Mouse (Mus musculus) midbrain, embryonic 11.5 days (tissue): ENCODE data around the gene Myl3. TPM values are rescaled to one million over a fixed set of nuclear protein-coding genes. Genes with fewer than 3 reads are reported as not detected.
A peak's percentile ranks its signal among the peaks of the same experiment; 100 is the strongest.

Source experiments
- ATAC-seq: fragments of 200-750 bp; cut with Nextera tagmentation; 2 replicates; pipeline ENCODE4 v1.8.0; 2017; ENCODE audit warnings: moderate TSS enrichment, moderate library complexity; ENCODE audit not compliant: low FRiP score
- DNase-seq: peaks from one replicate; pipeline ENCODE4 v3.0.0; 2015; ENCODE audit warnings: low spot score; ENCODE audit errors: missing footprints
- H3K27ac ChIP-seq: fragments of 300-500 bp; sonication (generic); 2 replicates; pipeline ENCODE4 v1.5.1; 2014; ENCODE audit warnings: low read depth, low read length
- H3K27me3 ChIP-seq: fragments of 300-500 bp; sonication (generic); 2 replicates; pipeline ENCODE4 v1.6.1; 2014; ENCODE audit warnings: mild to moderate bottlenecking, low read length, moderate library complexity, mixed read lengths; ENCODE audit not compliant: control insufficient read depth, insufficient read depth
- H3K36me3 ChIP-seq: fragments of 300-500 bp; sonication (generic); 2 replicates; pipeline ENCODE4 v1.6.1; 2014; ENCODE audit warnings: mild to moderate bottlenecking, low read length, moderate library complexity, mixed read lengths; ENCODE audit not compliant: control insufficient read depth, insufficient read depth
- H3K4me1 ChIP-seq: fragments of 300-500 bp; sonication (generic); 2 replicates; pipeline ENCODE4 v1.6.1; 2014; ENCODE audit warnings: low read length; ENCODE audit not compliant: control insufficient read depth, insufficient read depth
- H3K4me2 ChIP-seq: fragments of 300-500 bp; sonication (generic); 2 replicates; pipeline ENCODE4 v1.6.1; 2014; ENCODE audit warnings: mild to moderate bottlenecking, moderate library complexity
- H3K4me3 ChIP-seq: fragments of 300-500 bp; sonication (generic); 2 replicates; pipeline ENCODE4 v1.5.1; 2014; ENCODE audit warnings: low read depth, low read length
- H3K9ac ChIP-seq: fragments of 300-500 bp; sonication (generic); 2 replicates; pipeline ENCODE4 v1.6.1; 2014; ENCODE audit warnings: low read length
- H3K9me3 ChIP-seq: fragments of 300-500 bp; sonication (generic); 2 replicates; pipeline ENCODE4 v1.6.1; 2016; ENCODE audit warnings: low read length; ENCODE audit not compliant: control insufficient read depth
- WGBS: fragments of 180-500 bp; shearing (Covaris S2); extraction: QIAGEN DNeasy Blood & Tissue Kit; methylation state at CpG from one replicate; pipeline ENCODE4 v1.1.7; 2014; 5-methylcytosine and 5-hydroxymethylcytosine counted together
- polyA plus RNA-seq: library from polyadenylated mRNA; unstranded; fragments of >200 nt; fragmentation: Nextera tagmentation; extraction: Ambion mirVana; gene quantifications from 2 replicates; pipeline ENCODE4 v1.2.1, GENCODE M21; 2014

Gene Myl3
- polyA plus RNA-seq, 1 experiment from 2014 or later = 0.63 TPM

DNA sequence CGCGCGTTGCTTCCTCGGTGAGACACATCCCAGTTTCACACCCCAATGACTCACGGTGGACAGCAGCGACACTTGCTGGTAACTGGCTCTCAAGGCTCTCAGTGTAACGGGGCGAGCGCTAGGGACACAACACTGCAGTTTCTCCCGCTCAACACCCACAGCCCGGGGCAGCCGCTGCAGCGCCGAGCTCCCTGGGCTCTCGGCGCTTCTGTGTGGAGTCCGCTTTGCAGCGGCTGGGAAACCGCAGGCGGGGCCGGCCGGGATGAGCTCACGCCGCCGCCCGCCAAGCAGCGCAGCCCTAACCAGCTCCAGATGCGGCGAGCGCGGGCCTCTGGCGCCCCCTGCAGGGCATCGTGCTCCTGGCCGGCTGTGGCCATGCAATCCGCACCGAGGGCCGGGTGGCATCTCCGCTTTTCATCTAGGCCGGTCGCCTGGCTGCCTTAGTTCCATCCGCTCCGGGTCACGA is 39.6 kb downstream of the Myl3 start:
- WGBS = 0% methylated on average over 42 of the region's 43 CpGs
- peak; percentile 96 for ATAC-seq

DNA sequence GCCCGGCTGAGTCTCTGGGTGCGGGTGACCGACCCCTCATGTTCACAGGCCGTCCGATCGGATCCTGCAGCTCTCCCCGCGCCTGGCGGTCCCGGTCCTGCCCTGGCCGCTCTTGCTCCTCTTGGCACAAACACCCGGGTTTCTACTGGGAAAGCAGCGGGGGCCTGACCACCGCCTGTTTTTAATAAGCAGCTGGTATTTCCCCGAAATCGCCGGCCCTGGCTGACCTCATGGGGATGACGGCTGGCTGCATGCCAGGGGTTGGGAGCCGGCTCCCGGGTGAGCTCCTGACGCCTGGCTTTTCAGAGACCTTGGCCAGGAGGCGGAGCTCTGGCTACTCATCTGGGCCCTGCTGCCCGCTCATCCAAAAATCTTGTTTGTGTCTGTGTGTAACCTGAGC is 40.1 kb downstream of the Myl3 start:
- Histone ChIP-seq H3K4me3 (peak overlapping the region; percentile 47), H3K4me1 (peaks cover 5% of the 10 kb centered on the region), H3K27ac (no peak overlapping the region), H3K27me3 (no peaks in the 10 kb centered on the region), H3K36me3 (no peaks in the 10 kb centered on the region), H3K9ac (peak overlapping the region; percentile 74), H3K4me2 (peak overlapping the region; percentile 83), H3K9me3 (no peaks in the 10 kb centered on the region)
- DNase-seq (peak; percentile 98), ATAC-seq (peak; percentile 77)
- under 1% methylated on average over 23 of the region's 23 CpGs for whole genome bisulfite sequencing

More for the DNA sequence above, 39.6 kb downstream of the Myl3 start:
- Histone ChIP-seq H3K27me3 (no peaks in the 10 kb centered on the region), H3K9me3 (no peaks in the 10 kb centered on the region), H3K4me2 (peak overlapping the region; percentile 83), H3K4me1 (peaks cover 5% of the 10 kb centered on the region), H3K9ac (peak overlapping the region; percentile 74), H3K27ac (no peak overlapping the region), H3K36me3 (no peaks in the 10 kb centered on the region), H3K4me3 (peak overlapping the region; percentile 47)
- peak; percentile 100 for DNase-seq

DNA sequence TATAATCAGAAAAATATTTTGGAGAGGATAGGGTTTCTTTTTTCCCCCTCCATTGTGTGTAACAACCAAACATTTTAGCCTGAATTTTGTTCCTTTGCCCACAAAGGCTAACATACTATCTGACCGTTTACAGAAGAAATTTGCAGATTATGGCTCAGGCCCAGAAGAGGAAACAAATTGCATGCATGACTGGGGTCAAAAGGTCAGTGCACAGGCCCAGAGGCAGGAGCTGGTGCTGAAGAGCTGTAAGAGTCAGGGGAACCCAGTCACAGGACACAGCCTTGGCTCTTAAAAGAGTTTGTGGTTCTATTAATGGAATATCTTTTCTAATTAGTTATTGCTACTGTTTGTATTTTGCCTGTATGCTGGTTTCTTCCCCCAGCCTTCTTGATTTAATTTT is 42.0 kb downstream of the Myl3 start:
- no peak for ATAC-seq
- no peak for DNase-seq

DNA sequence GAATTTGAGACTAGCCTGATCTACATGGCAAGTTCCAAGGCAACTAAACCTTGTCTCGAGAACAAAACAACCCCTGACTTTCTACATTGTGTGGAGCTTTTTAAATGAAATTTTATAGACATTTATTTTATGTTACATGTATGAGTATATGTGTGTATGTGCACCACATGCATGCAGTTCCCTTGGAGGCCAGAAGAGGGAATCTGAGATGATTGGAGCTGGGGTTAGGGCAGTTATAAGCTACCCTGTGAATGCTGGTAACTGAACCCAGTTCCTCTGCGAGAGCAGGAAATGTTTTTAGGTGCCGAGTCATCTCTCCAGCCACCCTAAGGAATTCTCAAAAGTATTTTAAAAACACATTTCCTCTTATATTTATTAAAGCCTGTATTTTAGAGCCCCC is 46.5 kb downstream of the Myl3 start:
- H3K4me2 ChIP-seq = no peak overlapping the region
- ATAC-seq (no peak), DNase-seq (no peak)
- no peaks in the 10 kb centered on the region for H3K36me3 ChIP-seq
- no peak overlapping the region for H3K4me3 ChIP-seq
- WGBS = 90% methylated on average over 3 of the region's 3 CpGs
- no peak overlapping the region for H3K9ac ChIP-seq
- no peaks in the 10 kb centered on the region; the same call in 1 of the 2 replicates for H3K9me3 ChIP-seq
- H3K27ac ChIP-seq = no peak overlapping the region
- H3K27me3 ChIP-seq = no peaks in the 10 kb centered on the region
- no peaks in the 10 kb centered on the region for H3K4me1 ChIP-seq

More for the DNA sequence above, 42.0 kb downstream of the Myl3 start:
- no peak overlapping the region for H3K4me3 ChIP-seq
- H3K9ac ChIP-seq = no peak overlapping the region
- no peaks in the 10 kb centered on the region for H3K36me3 ChIP-seq
- no peaks in the 10 kb centered on the region for H3K27me3 ChIP-seq
- 52% methylated on average over 1 of the region's 1 CpGs for WGBS
- H3K27ac ChIP-seq = no peak overlapping the region
- H3K4me2 ChIP-seq = no peak overlapping the region
- H3K4me1 ChIP-seq = peaks cover 5% of the 10 kb centered on the region
- no peaks in the 10 kb centered on the region; the same call in 1 of the 2 replicates for H3K9me3 ChIP-seq

DNA sequence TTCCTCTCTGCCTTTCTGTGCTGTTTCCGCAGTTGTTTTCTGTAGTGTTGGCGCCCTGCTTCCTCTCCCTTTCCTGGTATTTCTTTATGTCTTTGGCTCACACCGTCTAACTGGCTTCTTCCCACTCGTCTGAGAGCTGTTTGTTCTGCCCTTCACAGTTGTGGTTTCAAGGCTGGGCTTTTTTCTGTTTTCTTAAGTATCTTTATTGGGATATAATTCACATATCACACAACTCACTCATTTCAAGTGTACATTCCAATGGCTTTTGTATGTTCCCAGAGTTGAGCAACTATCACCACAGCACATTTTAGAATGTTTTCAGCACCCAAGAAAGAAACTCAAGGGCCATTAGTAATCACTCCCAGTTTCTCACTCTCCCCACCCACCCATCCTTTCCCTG is 48.8 kb downstream of the Myl3 start:
- H3K9me3 ChIP-seq = no peaks in the 10 kb centered on the region; the same call in 1 of the 2 replicates
- DNase-seq = no peak
- no peaks in the 10 kb centered on the region for H3K36me3 ChIP-seq
- no peak overlapping the region for H3K27ac ChIP-seq
- no peaks in the 10 kb centered on the region for H3K4me1 ChIP-seq
- no peak overlapping the region for H3K4me2 ChIP-seq
- H3K27me3 ChIP-seq = no peaks in the 10 kb centered on the region
- WGBS = 76% methylated on average over 4 of the region's 4 CpGs
- no peak for ATAC-seq
- no peak overlapping the region for H3K4me3 ChIP-seq
- no peak overlapping the region for H3K9ac ChIP-seq

DNA sequence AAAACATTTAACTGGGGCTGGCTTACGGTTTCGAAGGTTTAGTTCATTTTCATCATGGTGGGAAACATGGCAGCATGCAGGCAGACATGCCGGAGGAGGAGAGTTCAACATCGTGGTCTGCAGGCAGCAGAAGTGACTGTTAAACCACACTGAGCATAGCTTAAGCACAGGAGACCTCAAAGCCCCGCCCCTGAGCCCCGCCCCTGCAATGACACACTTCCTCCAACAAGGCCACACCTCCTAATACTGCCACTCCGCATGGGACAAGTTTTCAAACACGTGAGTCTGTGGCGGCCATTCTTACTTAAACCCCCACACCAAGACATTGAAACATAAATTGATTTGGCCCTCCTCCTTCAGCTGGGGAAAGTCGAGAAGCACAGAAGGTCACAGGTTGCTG is 55.4 kb downstream of the Myl3 start:
- Histone ChIP-seq H3K4me1 (no peaks in the 10 kb centered on the region), H3K9ac (no peak overlapping the region), H3K36me3 (no peaks in the 10 kb centered on the region), H3K27me3 (no peaks in the 10 kb centered on the region), H3K9me3 (no peaks in the 10 kb centered on the region), H3K4me3 (no peak overlapping the region), H3K4me2 (no peak overlapping the region), H3K27ac (no peak overlapping the region)
- WGBS = 84% methylated on average over 10 of the region's 10 CpGs
- DNase-seq (no peak), ATAC-seq (no peak)

DNA sequence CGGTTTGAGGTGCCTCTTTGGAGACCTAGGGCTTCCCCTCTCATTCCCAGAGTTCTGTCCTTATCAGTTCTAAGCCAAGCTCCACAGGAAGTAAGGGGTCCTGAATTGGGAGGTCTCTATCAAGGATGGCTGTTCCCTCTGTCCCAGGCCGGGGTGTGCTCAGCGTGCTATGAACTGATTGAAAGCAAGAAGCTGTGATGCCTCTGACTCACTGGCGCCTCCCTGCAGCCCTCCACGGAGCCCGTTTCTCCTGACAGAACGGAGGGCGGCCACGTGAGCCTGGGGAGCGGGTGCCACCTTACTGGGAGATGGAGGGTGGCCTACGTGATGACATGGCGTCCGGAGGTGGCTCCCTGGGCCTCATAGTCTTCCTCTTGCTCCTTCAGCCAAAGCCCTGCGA is 56.2 kb downstream of the Myl3 start, which contains the start of gene Prss42:
TSS of gene Prss42 (plus strand) at position 301 of the 400 bp plus-strand sequence.
- no peak within 1 kb of the TSS for H3K4me3 ChIP-seq
- no peaks in the 10 kb centered on the region for H3K27me3 ChIP-seq
- ATAC-seq (no peak), DNase-seq (no peak)
- no peak within 1 kb of the TSS for H3K4me2 ChIP-seq
- WGBS = 94% methylated on average over 14 of the region's 14 CpGs
- H3K4me1 ChIP-seq = no peaks in the 10 kb centered on the region
- no peaks in the 10 kb centered on the region for H3K9me3 ChIP-seq
- H3K27ac ChIP-seq = no peak within 1 kb of the TSS
- no peaks in the 10 kb centered on the region for H3K36me3 ChIP-seq
- no peak within 1 kb of the TSS for H3K9ac ChIP-seq

DNA sequence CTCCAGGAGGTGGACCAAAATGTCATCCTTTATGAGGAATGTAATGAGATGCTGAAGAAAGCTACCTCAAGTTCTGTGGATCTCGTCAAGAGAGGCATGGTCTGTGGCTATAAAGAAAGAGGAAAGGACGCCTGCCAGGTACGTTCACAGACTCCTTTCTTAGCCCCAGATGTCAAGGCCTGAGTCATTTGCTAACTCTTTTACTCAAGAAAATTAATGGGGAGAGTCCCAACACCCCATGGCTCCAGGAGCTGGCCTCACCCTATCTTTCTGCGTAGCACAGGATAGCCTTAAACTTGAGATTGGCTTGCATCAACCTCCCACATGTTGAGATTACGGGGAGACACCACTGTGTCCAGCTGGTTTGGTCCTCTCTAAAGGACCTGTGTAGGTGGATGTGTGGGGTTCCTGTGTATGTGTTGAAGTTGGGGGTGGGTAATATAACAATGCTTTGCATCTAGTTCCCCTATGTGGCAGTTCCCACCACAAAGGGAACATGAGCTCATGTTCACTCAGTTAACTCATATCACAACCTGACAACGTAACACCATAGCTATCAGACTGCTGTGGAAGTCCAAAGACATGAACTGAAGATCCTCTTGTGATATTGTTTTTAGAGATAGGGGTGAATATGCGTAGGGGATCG is 59.3 kb downstream of the Myl3 start:
- no peaks in the 10 kb centered on the region for H3K27me3 ChIP-seq
- H3K27ac ChIP-seq = no peak overlapping the region
- no peak overlapping the region for H3K4me3 ChIP-seq
- H3K36me3 ChIP-seq = no peaks in the 10 kb centered on the region
- WGBS = 87% methylated on average over 8 of the region's 8 CpGs
- no peak for ATAC-seq
- H3K9ac ChIP-seq = no peak overlapping the region
- DNase-seq = no peak
- no peaks in the 10 kb centered on the region for H3K4me1 ChIP-seq
- H3K9me3 ChIP-seq = no peaks in the 10 kb centered on the region
- H3K4me2 ChIP-seq = no peak overlapping the region

DNA sequence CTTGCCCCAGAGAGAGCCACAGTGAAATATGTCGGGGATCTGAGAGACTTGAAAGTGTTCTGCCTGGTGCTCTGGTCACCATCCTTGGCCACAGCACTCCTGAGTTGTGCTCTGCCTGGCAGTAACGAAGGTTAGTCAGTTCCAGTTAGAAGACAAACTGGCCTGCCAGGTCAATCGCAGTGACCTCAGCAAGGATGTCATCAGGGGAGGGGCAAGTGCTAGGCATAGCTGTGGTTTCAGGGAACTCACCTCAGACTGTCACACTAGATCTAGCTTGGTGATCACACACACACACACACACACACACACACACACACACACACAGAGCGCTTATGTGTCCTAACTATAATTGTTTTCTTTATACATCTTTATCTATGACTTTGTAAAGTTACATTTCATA is 61.6 kb downstream of the Myl3 start:
- Histone ChIP-seq H3K9ac (no peak overlapping the region), H3K4me1 (no peaks in the 10 kb centered on the region), H3K27me3 (no peaks in the 10 kb centered on the region), H3K4me2 (no peak overlapping the region), H3K36me3 (no peaks in the 10 kb centered on the region), H3K9me3 (no peaks in the 10 kb centered on the region), H3K27ac (no peak overlapping the region), H3K4me3 (no peak overlapping the region)
- WGBS = 68% methylated on average over 4 of the region's 4 CpGs
- DNase-seq = no peak
- ATAC-seq = no peak
